Comparison of ENCODE assay signal across 10 mouse cellular contexts in the genomic region with DNA sequence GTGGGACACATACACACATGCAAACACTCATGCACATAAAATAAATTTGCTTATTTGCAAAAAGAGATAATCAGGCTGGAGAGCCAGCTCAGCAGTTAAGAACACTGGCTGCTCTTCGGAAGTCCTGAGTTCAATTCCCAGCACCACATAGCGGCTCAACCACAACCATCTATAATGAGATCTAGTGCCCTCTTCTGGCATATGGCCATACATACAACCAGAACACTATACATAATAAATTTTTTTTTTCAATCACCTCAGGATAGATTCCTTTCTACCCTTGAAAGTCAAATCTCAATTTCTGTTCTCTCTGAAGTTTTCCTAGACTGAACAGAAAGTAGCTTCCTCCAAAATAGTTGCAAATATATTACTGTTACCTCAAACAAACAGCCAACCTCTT. TPM values are rescaled to one million over a fixed set of nuclear protein-coding genes. Genes with fewer than 3 reads are reported as not detected.
DNase-seq lines count a peak whose midpoint lies in the region; ATAC-seq and TF ChIP-seq lines count a peak whose summit lies in the region.
"Had no signal": no experiment of that assay in that cellular context is flagged by ENCODE, and none has a peak within 500 bp of the region (broad histone marks: within the 10 kb centered on the region; RNA-seq: fewer than 3 reads in every experiment).

No protein-coding gene starts in this region.

- peak overlapping the region; percentile 79 for H3K4me3 ChIP-seq in gastrocnemius, adult 2 months
- peak overlapping the region; percentile 84; the same call in 1 of the 2 replicates for H3K4me3 ChIP-seq in forebrain, postnatal 0 days (ENCODE audit: low read depth, low read length)
- H3K4me3 ChIP-seq in liver, embryonic 14.5 days (ENCODE audit: insufficient read depth in 1 of 2, low read depth in 2 of 2, low read length in 2 of 2): peak overlapping the region in 1 of 2 experiments; percentile 77; a peak in 1 of 4 replicates

- peak overlapping the region; percentile 92; the same call in 1 of the 2 replicates for H3K27ac ChIP-seq in gastrocnemius, adult 2 months
- H3K27ac ChIP-seq in forebrain, postnatal 0 days (ENCODE audit: low read depth, low read length): no peak overlapping the region
- H3K27ac ChIP-seq in liver, embryonic 14.5 days: no peak overlapping the region

- no peak for TF ChIP-seq CTCF in gastrocnemius, adult 2 months (IDR thresholded peaks at IDR 0.05)
- TF ChIP-seq CTCF in forebrain, postnatal 0 days (IDR thresholded peaks at IDR 0.05; ENCODE audit: low read depth): no peak
- no peak for TF ChIP-seq CTCF in liver, embryonic 14.5 days (IDR thresholded peaks at IDR 0.05; ENCODE audit: low read depth)

- H3K9me3 ChIP-seq in forebrain, postnatal 0 days (ENCODE audit: low read length): no peaks in the 10 kb centered on the region
- H3K9me3 ChIP-seq in liver, embryonic 14.5 days (ENCODE audit: control insufficient read depth, low read length): no peaks in the 10 kb centered on the region; the same call in 1 of the 2 replicates

- H3K4me1 ChIP-seq in forebrain, postnatal 0 days (ENCODE audit: insufficient read depth): peaks cover 10% of the 10 kb centered on the region
- peaks cover 19 to 26% of the 10 kb centered on the region in 2 experiments for H3K4me1 ChIP-seq in liver, embryonic 14.5 days (replicated peaks; ENCODE audit: control insufficient read depth in 2 of 2, insufficient read depth in 2 of 2, low read length in 1 of 2)

- no peak for TF ChIP-seq EP300 in liver, embryonic 14.5 days (IDR thresholded peaks at IDR 0.05; ENCODE audit: low read depth)

- ATAC-seq in forebrain, postnatal 0 days: no peak
- no peak for ATAC-seq in liver, embryonic 14.5 days (ENCODE audit: insufficient read depth)

- peak overlapping the region; percentile 65 for H3K4me2 ChIP-seq in forebrain, postnatal 0 days (ENCODE audit: low read depth)
- H3K4me2 ChIP-seq in liver, embryonic 14.5 days (ENCODE audit: low read depth): peak overlapping the region; percentile 85

- WGBS in forebrain, postnatal 0 days: 97% methylated on average over 2 of the region's 2 CpGs
- 87% methylated on average over 2 of the region's 2 CpGs for WGBS in liver, embryonic 14.5 days (ENCODE audit: insufficient replicate concordance)

- DNase-seq in gastrocnemius, adult 2 months: no peak
- DNase-seq in gastrocnemius, adult 18-20 months (ENCODE audit: low spot score): no peak
- DNase-seq in 416B (ENCODE audit: low read depth): peak; percentile 23
- no peak for DNase-seq in forebrain, postnatal 0 days
- DNase-seq in liver, embryonic 14.5 days (ENCODE audit: low read depth in 3 of 3, low spot score in 3 of 3): no peak
- no peak for DNase-seq in frontal cortex, postnatal 36 days (ENCODE audit: low spot score in 2 of 2)
- DNase-seq in adrenal gland, postnatal 14 days: no peak
- no peak for DNase-seq in adrenal gland, postnatal 4 days (ENCODE audit: low spot score in 2 of 2)
- DNase-seq: adrenal gland, postnatal 25 days had no signal

- no peak overlapping the region for H3K9ac ChIP-seq in forebrain, postnatal 0 days
- no peak overlapping the region for H3K9ac ChIP-seq in liver, embryonic 14.5 days (replicated peaks)

- intact Hi-C loops in gastrocnemius, adult 2 months (cut with DNase I): no loop called here

- peaks cover 42% of the 10 kb centered on the region for H3K36me3 ChIP-seq in forebrain, postnatal 0 days (ENCODE audit: insufficient read depth)
- H3K36me3 ChIP-seq in liver, embryonic 14.5 days (replicated peaks; ENCODE audit: control insufficient read depth, insufficient read depth, low read depth): peaks cover 2% of the 10 kb centered on the region; the same call in 1 of the 2 replicates

- H3K27me3 ChIP-seq in forebrain, postnatal 0 days (ENCODE audit: insufficient read depth, low read length): no peaks in the 10 kb centered on the region
- H3K27me3 ChIP-seq in liver, embryonic 14.5 days (ENCODE audit: control insufficient read depth, insufficient read depth, low read length): no peaks in the 10 kb centered on the region

RNA-seq across cellular contexts. Expression of a gene that starts 1.6 kb away (rescaled TPM):
- total RNA-seq in gastrocnemius, adult 2 months (2021): 100 to 1,000 TPM in 1 of 2 experiments, 10 to 100 TPM in 1; 74.1 to 106 TPM
- total RNA-seq in gastrocnemius, adult 18-20 months (2021): 10 to 100 TPM; 69.0 to 86.7 TPM
- 91.9 and 103 TPM in 2 replicates for total RNA-seq in forebrain, postnatal 0 days (2014; rRNA removed)
- 133 and 144 TPM in 2 replicates for polyA plus RNA-seq in forebrain, postnatal 0 days (2015; fragmentation: Nextera tagmentation; extraction: Ambion mirVana)
- polyA plus RNA-seq in liver, embryonic 14.5 days (2012; rRNA removed): 7.1 and 8.8 TPM in 2 replicates
- 14.9 and 16.7 TPM in 2 replicates for polyA plus RNA-seq in liver, embryonic 14.5 days (2014; fragmentation: Nextera tagmentation; extraction: Ambion mirVana)
- 50.5 and 62.8 TPM in 2 replicates for total RNA-seq in adrenal gland, postnatal 14 days (2021)
- total RNA-seq in adrenal gland, postnatal 4 days (2021): 10 to 100 TPM; 80.2 to 88.5 TPM

RNA-seq across cellular contexts. Expression of a gene that starts 24.7 kb away (rescaled TPM):
- under 1 TPM in 1 of 2 experiments, not detected in 1; 0.33 TPM for total RNA-seq in gastrocnemius, adult 2 months (2021)
- under 1 TPM in 1 of 2 experiments, not detected in 1; 0.19 TPM for total RNA-seq in gastrocnemius, adult 18-20 months (2021)
- total RNA-seq in forebrain, postnatal 0 days (2014; rRNA removed): not detected in 2 replicates
- 0.20 and 0.36 TPM in 2 replicates for polyA plus RNA-seq in forebrain, postnatal 0 days (2015; fragmentation: Nextera tagmentation; extraction: Ambion mirVana)
- 0.02 TPM in 1 of 2 replicates, not detected in the other for polyA plus RNA-seq in liver, embryonic 14.5 days (2012; rRNA removed)
- not detected in 2 replicates for polyA plus RNA-seq in liver, embryonic 14.5 days (2014; fragmentation: Nextera tagmentation; extraction: Ambion mirVana)
- not detected in 2 replicates for total RNA-seq in adrenal gland, postnatal 14 days (2021)
- total RNA-seq in adrenal gland, postnatal 4 days (2021): under 1 TPM; 0.20 to 0.28 TPM
- total RNA-seq: adrenal gland, postnatal 25 days; layer of hippocampus, postnatal 14 days had no signal

RNA-seq across cellular contexts. Expression of a gene that starts 29.8 kb away (rescaled TPM):
- total RNA-seq in gastrocnemius, adult 2 months (2021): under 1 TPM in 1 of 2 experiments, not detected in 1; 0.14 TPM
- total RNA-seq in gastrocnemius, adult 18-20 months (2021): under 1 TPM in 1 of 2 experiments, not detected in 1; 0.14 TPM
- total RNA-seq in forebrain, postnatal 0 days (2014; rRNA removed): 24.8 and 37.6 TPM in 2 replicates
- 15.7 and 19.9 TPM in 2 replicates for polyA plus RNA-seq in forebrain, postnatal 0 days (2015; fragmentation: Nextera tagmentation; extraction: Ambion mirVana)
- polyA plus RNA-seq in liver, embryonic 14.5 days (2012; rRNA removed): 1.2 and 1.4 TPM in 2 replicates
- 0.76 and 0.80 TPM in 2 replicates for polyA plus RNA-seq in liver, embryonic 14.5 days (2014; fragmentation: Nextera tagmentation; extraction: Ambion mirVana)
- 0.23 and 0.30 TPM in 2 replicates for total RNA-seq in adrenal gland, postnatal 14 days (2021)
- under 1 TPM; 0.37 to 0.90 TPM for total RNA-seq in adrenal gland, postnatal 4 days (2021)

RNA-seq across cellular contexts. Expression of a gene that starts 31.4 kb away (rescaled TPM):
- total RNA-seq in gastrocnemius, adult 2 months (2021): 10 to 100 TPM; 87.7 to 89.2 TPM
- 10 to 100 TPM; 82.5 to 88.8 TPM for total RNA-seq in gastrocnemius, adult 18-20 months (2021)
- 18.5 and 24.5 TPM in 2 replicates for total RNA-seq in forebrain, postnatal 0 days (2014; rRNA removed)
- 42.4 and 51.3 TPM in 2 replicates for polyA plus RNA-seq in forebrain, postnatal 0 days (2015; fragmentation: Nextera tagmentation; extraction: Ambion mirVana)
- 31.9 and 37.6 TPM in 2 replicates for polyA plus RNA-seq in liver, embryonic 14.5 days (2012; rRNA removed)
- polyA plus RNA-seq in liver, embryonic 14.5 days (2014; fragmentation: Nextera tagmentation; extraction: Ambion mirVana): 28.8 and 33.8 TPM in 2 replicates
- total RNA-seq in adrenal gland, postnatal 14 days (2021): 63.1 and 70.4 TPM in 2 replicates
- 10 to 100 TPM; 79.7 to 81.2 TPM for total RNA-seq in adrenal gland, postnatal 4 days (2021)

Comparison
In these comparisons a context has a peak if more than half of its experiments do, and no peak if none do; other contexts are left out.
1. RNA of a gene that starts 29.8 kb away (total RNA-seq): 24.8 to 37.6 TPM in forebrain, postnatal 0 days; 0.37 to 0.90 TPM in adrenal gland, postnatal 4 days, 0.23 to 0.30 TPM in adrenal gland, postnatal 14 days, 0.14 TPM in gastrocnemius, adult 18-20 months and 0.14 TPM in gastrocnemius, adult 2 months; every median in the first group is over 10 times any median in the second.